In genomic region chr4:62361571-62361970, GRCm38 (mm10) we compare ENCODE assay signal across 8 mouse cellular contexts. TPM values are rescaled to one million over a fixed set of nuclear protein-coding genes. Genes with fewer than 3 reads are reported as not detected.
DNase-seq lines count a peak whose midpoint lies in the region; ATAC-seq and TF ChIP-seq lines count a peak whose summit lies in the region.

No protein-coding gene starts in this region.

- H3K4me3 ChIP-seq in heart, embryonic 12.5 days = peak overlapping the region; percentile 75
- H3K4me3 ChIP-seq in G1E (ENCODE audit: low read depth, low read length) = peak overlapping the region; percentile 86
- H3K4me3 ChIP-seq in hindbrain, embryonic 10.5 days = peak overlapping the region; percentile 64
- peak overlapping the region; percentile 81 for H3K4me3 ChIP-seq in midbrain, embryonic 10.5 days

- H3K36me3 ChIP-seq in heart, embryonic 12.5 days = 0 out of 2 replicates have a peak, but pooled peaks cover 8% of the 10 kb centered on the region
- peaks cover 29% of the 10 kb centered on the region for H3K36me3 ChIP-seq in G1E (replicated peaks)
- H3K36me3 ChIP-seq in hindbrain, embryonic 10.5 days = no peaks in the 10 kb centered on the region
- H3K36me3 ChIP-seq in midbrain, embryonic 10.5 days = no peaks in the 10 kb centered on the region

- peak overlapping the region; percentile 80 for H3K4me2 ChIP-seq in heart, embryonic 12.5 days

- no peak for ATAC-seq in heart, embryonic 12.5 days (ENCODE audit: insufficient number of reproducible peaks, low FRiP score)
- no peak for ATAC-seq in G1E (ENCODE audit: extremely low read depth, insufficient number of reproducible peaks, low FRiP score, poor library complexity, severe bottlenecking)
- ATAC-seq in megakaryocyte progenitor cell, adult 5-6 weeks (replicated peaks; ENCODE audit: poor library complexity) = no peak

- no peak for DNase-seq in heart, adult 18-20 months
- DNase-seq in G1E (ENCODE audit: low spot score) = no peak
- no peak for DNase-seq in hindbrain, embryonic 10.5 days (ENCODE audit: low spot score)
- no peak for DNase-seq in midbrain, embryonic 10.5 days (ENCODE audit: low spot score)
- DNase-seq in cerebellum, adult 11 months = no peak
- DNase-seq in layer of hippocampus, postnatal 25 days (ENCODE audit: extremely low spot score in 1 of 2, low spot score in 1 of 2) = no peak

- no peaks in the 10 kb centered on the region for H3K27me3 ChIP-seq in heart, embryonic 12.5 days (replicated peaks)
- H3K27me3 ChIP-seq in G1E (ENCODE audit: insufficient read depth, low read length) = no peaks in the 10 kb centered on the region
- no peaks in the 10 kb centered on the region for H3K27me3 ChIP-seq in hindbrain, embryonic 10.5 days (ENCODE audit: insufficient read depth, poor library complexity, severe bottlenecking)
- H3K27me3 ChIP-seq in midbrain, embryonic 10.5 days (ENCODE audit: low read depth, poor library complexity, severe bottlenecking) = no peaks in the 10 kb centered on the region

- TF ChIP-seq CTCF in G1E (IDR thresholded peaks at IDR 0.05; ENCODE audit: low read depth, low read length) = no peak

- peaks cover 16% of the 10 kb centered on the region for H3K4me1 ChIP-seq in heart, embryonic 12.5 days (replicated peaks)
- H3K4me1 ChIP-seq in G1E (ENCODE audit: insufficient read depth, low read depth, low read length) = peaks cover 57% of the 10 kb centered on the region
- H3K4me1 ChIP-seq in hindbrain, embryonic 10.5 days (replicated peaks) = peaks cover 23% of the 10 kb centered on the region
- H3K4me1 ChIP-seq in midbrain, embryonic 10.5 days = peaks cover 23% of the 10 kb centered on the region

- 16% methylated on average over 6 of the region's 6 CpGs for WGBS in heart, embryonic 12.5 days
- WGBS in hindbrain, embryonic 10.5 days = 62% methylated on average over 6 of the region's 6 CpGs
- 67% methylated on average over 6 of the region's 6 CpGs for WGBS in midbrain, embryonic 10.5 days

- no peak overlapping the region; the same call in 1 of the 2 replicates for H3K27ac ChIP-seq in heart, embryonic 12.5 days (ENCODE audit: poor library complexity, severe bottlenecking)
- H3K27ac ChIP-seq in hindbrain, embryonic 10.5 days = peak overlapping the region; percentile 8; the same call in 1 of the 2 replicates
- 0 out of 2 replicates have a peak overlapping the region, but pooled peaks have one; percentile 13 for H3K27ac ChIP-seq in midbrain, embryonic 10.5 days (replicated peaks)

- no peaks in the 10 kb centered on the region for H3K9me3 ChIP-seq in heart, embryonic 12.5 days (replicated peaks)
- no peaks in the 10 kb centered on the region for H3K9me3 ChIP-seq in G1E (replicated peaks)
- no peaks in the 10 kb centered on the region for H3K9me3 ChIP-seq in hindbrain, embryonic 10.5 days
- H3K9me3 ChIP-seq in midbrain, embryonic 10.5 days (replicated peaks) = no peaks in the 10 kb centered on the region

- peak overlapping the region; percentile 30; the same call in 1 of the 2 replicates for H3K9ac ChIP-seq in heart, embryonic 12.5 days

RNA-seq across cellular contexts. Expression of gene Slc31a1, which starts 1.0 kb away (rescaled TPM):
- polyA plus RNA-seq in heart, embryonic 12.5 days (2016; fragmentation: Nextera tagmentation; extraction: Ambion mirVana) = 50.5 and 52.0 TPM in 2 replicates
- 10 to 100 TPM; 17.3 to 18.7 TPM for total RNA-seq in heart, adult 18-20 months (2021)
- total RNA-seq in G1E (2014; fragmentation: Nextera tagmentation) = 46.4 and 47.5 TPM in 2 replicates
- total RNA-seq in G1E (2017) = 25.7 and 30.4 TPM in 2 replicates
- polyA plus RNA-seq in G1E (2012) = 2.2 and 3.4 TPM in 2 replicates
- polyA plus RNA-seq in hindbrain, embryonic 10.5 days (2016; fragmentation: Nextera tagmentation; extraction: Ambion mirVana) = 48.5 and 53.9 TPM in 2 replicates
- polyA plus RNA-seq in midbrain, embryonic 10.5 days (2016; fragmentation: Nextera tagmentation; extraction: Ambion mirVana) = 54.9 and 57.7 TPM in 2 replicates
- 19.3 and 22.3 TPM in 2 replicates for total RNA-seq in megakaryocyte progenitor cell, adult 5-6 weeks (2015)
- total RNA-seq in megakaryocyte progenitor cell, adult 5-6 weeks (2017) = 18.4 and 18.9 TPM in 2 replicates
- total RNA-seq in layer of hippocampus, postnatal 25 days (2021) = 10 to 100 TPM; 16.2 to 16.8 TPM

RNA-seq across cellular contexts. Expression of gene Fkbp15, which starts 1.2 kb away (rescaled TPM):
- 18.2 and 19.6 TPM in 2 replicates for polyA plus RNA-seq in heart, embryonic 12.5 days (2016; fragmentation: Nextera tagmentation; extraction: Ambion mirVana)
- total RNA-seq in heart, adult 18-20 months (2021) = 10 to 100 TPM; 16.4 to 17.7 TPM
- total RNA-seq in G1E (2014; fragmentation: Nextera tagmentation) = 54.2 and 60.9 TPM in 2 replicates
- 60.0 and 60.3 TPM in 2 replicates for total RNA-seq in G1E (2017)
- 14.5 and 16.7 TPM in 2 replicates for polyA plus RNA-seq in G1E (2012)
- polyA plus RNA-seq in hindbrain, embryonic 10.5 days (2016; fragmentation: Nextera tagmentation; extraction: Ambion mirVana) = 20.3 and 21.8 TPM in 2 replicates
- 17.6 and 21.1 TPM in 2 replicates for polyA plus RNA-seq in midbrain, embryonic 10.5 days (2016; fragmentation: Nextera tagmentation; extraction: Ambion mirVana)
- total RNA-seq in megakaryocyte progenitor cell, adult 5-6 weeks (2015) = 22.1 and 24.8 TPM in 2 replicates
- 41.4 and 49.9 TPM in 2 replicates for total RNA-seq in megakaryocyte progenitor cell, adult 5-6 weeks (2017)
- total RNA-seq in layer of hippocampus, postnatal 25 days (2021) = 10 to 100 TPM; 38.1 to 44.2 TPM

RNA-seq across cellular contexts. Expression of gene Cdc26, which starts 46.9 kb away (rescaled TPM):
- 90.4 and 90.8 TPM in 2 replicates for polyA plus RNA-seq in heart, embryonic 12.5 days (2016; fragmentation: Nextera tagmentation; extraction: Ambion mirVana)
- total RNA-seq in heart, adult 18-20 months (2021) = 10 to 100 TPM; 46.9 to 49.1 TPM
- 120 and 128 TPM in 2 replicates for total RNA-seq in G1E (2014; fragmentation: Nextera tagmentation)
- 120 and 148 TPM in 2 replicates for total RNA-seq in G1E (2017)
- polyA plus RNA-seq in G1E (2012) = 9.6 and 44.1 TPM in 2 replicates
- polyA plus RNA-seq in hindbrain, embryonic 10.5 days (2016; fragmentation: Nextera tagmentation; extraction: Ambion mirVana) = 176 and 179 TPM in 2 replicates
- 175 and 185 TPM in 2 replicates for polyA plus RNA-seq in midbrain, embryonic 10.5 days (2016; fragmentation: Nextera tagmentation; extraction: Ambion mirVana)
- 166 and 206 TPM in 2 replicates for total RNA-seq in megakaryocyte progenitor cell, adult 5-6 weeks (2015)
- 134 and 150 TPM in 2 replicates for total RNA-seq in megakaryocyte progenitor cell, adult 5-6 weeks (2017)
- 10 to 100 TPM; 43.0 to 51.1 TPM for total RNA-seq in layer of hippocampus, postnatal 25 days (2021)

RNA-seq across cellular contexts. Expression of gene Prpf4, which starts 47.0 kb away (rescaled TPM):
- polyA plus RNA-seq in heart, embryonic 12.5 days (2016; fragmentation: Nextera tagmentation; extraction: Ambion mirVana) = 14.9 and 15.3 TPM in 2 replicates
- total RNA-seq in heart, adult 18-20 months (2021) = 10 to 100 TPM; 10.4 to 10.9 TPM
- 23.0 and 26.8 TPM in 2 replicates for total RNA-seq in G1E (2014; fragmentation: Nextera tagmentation)
- total RNA-seq in G1E (2017) = 21.5 and 23.1 TPM in 2 replicates
- polyA plus RNA-seq in G1E (2012) = 2.5 and 4.1 TPM in 2 replicates
- polyA plus RNA-seq in hindbrain, embryonic 10.5 days (2016; fragmentation: Nextera tagmentation; extraction: Ambion mirVana) = 26.8 and 35.2 TPM in 2 replicates
- 34.3 and 35.2 TPM in 2 replicates for polyA plus RNA-seq in midbrain, embryonic 10.5 days (2016; fragmentation: Nextera tagmentation; extraction: Ambion mirVana)
- 14.8 and 16.7 TPM in 2 replicates for total RNA-seq in megakaryocyte progenitor cell, adult 5-6 weeks (2015)
- 14.4 and 15.9 TPM in 2 replicates for total RNA-seq in megakaryocyte progenitor cell, adult 5-6 weeks (2017)
- 10 to 100 TPM; 12.4 to 12.6 TPM for total RNA-seq in layer of hippocampus, postnatal 25 days (2021)
